Mouse (Mus musculus): ENCODE measurements around the gene Capn15. TPM values are rescaled to one million over a fixed set of nuclear protein-coding genes. Genes with fewer than 3 reads are reported as not detected.

Gene Capn15
- total RNA-seq (2014; rRNA removed; ENCODE audit: low replicate concordance) (6.0 and 8.7 TPM in 2 replicates), polyA plus RNA-seq (2015; fragmentation: Nextera tagmentation; extraction: Ambion mirVana) (7.0 and 7.4 TPM in 2 replicates)

GRCm38 (mm10) chr17:25985306-25986294 is at the start of gene Capn15:
Capn15 (minus strand) TSS chr17:25985796.
- Histone ChIP-seq H3K4me3 (ENCODE audit: low read depth, low read length) (peak within 1 kb of the TSS; percentile 90), H3K36me3 (replicated peaks; ENCODE audit: control insufficient read depth, insufficient read depth, low read length) (peaks cover 14% of the 10 kb centered on the region), H3K4me1 (ENCODE audit: control insufficient read depth, insufficient read depth) (peaks cover 13% of the 10 kb centered on the region), H3K9ac (replicated peaks; ENCODE audit: low read depth, low read length) (peak within 1 kb of the TSS; percentile 85), H3K9me3 (replicated peaks; ENCODE audit: control insufficient read depth, low read length) (no peaks in the 10 kb centered on the region), H3K27ac (ENCODE audit: low read depth) (peak within 1 kb of the TSS; percentile 81), H3K27me3 (ENCODE audit: control insufficient read depth, insufficient read depth, low read length) (no peaks in the 10 kb centered on the region), H3K4me2 (ENCODE audit: low read depth, low read length) (peak within 1 kb of the TSS; percentile 79)
- ATAC-seq (ENCODE audit: insufficient read depth, low read depth) (peak; percentile 99), DNase-seq (ENCODE audit: low spot score) (peak; percentile 95)
- WGBS, result under 1% methylated on average over 90 of the region's 91 CpGs
- TF ChIP-seq CTCF (IDR thresholded peaks at IDR 0.05; ENCODE audit: low read depth) (no peak), EP300 (IDR thresholded peaks at IDR 0.05; ENCODE audit: low read depth) (peak; percentile 80; the same call in 1 of the 2 replicates)

GRCm38 (mm10) chr17:26032037-26032436 is 46.4 kb upstream of the Capn15 start:
- H3K9ac ChIP-seq (replicated peaks; ENCODE audit: low read depth, low read length), result no peak overlapping the region
- 0 out of 2 replicates have a peak, but pooled peaks cover 7% of the 10 kb centered on the region for H3K36me3 ChIP-seq (replicated peaks; ENCODE audit: control insufficient read depth, insufficient read depth, low read length)
- H3K27ac ChIP-seq (ENCODE audit: low read depth), result no peak overlapping the region
- H3K4me1 ChIP-seq (ENCODE audit: control insufficient read depth, insufficient read depth), result no peaks in the 10 kb centered on the region
- H3K4me2 ChIP-seq (ENCODE audit: low read depth, low read length), result no peak overlapping the region
- no peak for TF ChIP-seq EP300 (IDR thresholded peaks at IDR 0.05; ENCODE audit: low read depth)
- TF ChIP-seq CTCF (IDR thresholded peaks at IDR 0.05; ENCODE audit: low read depth), result no peak
- ATAC-seq (ENCODE audit: insufficient read depth, low read depth) (no peak), DNase-seq (ENCODE audit: low spot score) (no peak)
- H3K4me3 ChIP-seq (ENCODE audit: low read depth, low read length), result no peak overlapping the region
- H3K9me3 ChIP-seq (replicated peaks; ENCODE audit: control insufficient read depth, low read length), result no peaks in the 10 kb centered on the region
- no peaks in the 10 kb centered on the region for H3K27me3 ChIP-seq (ENCODE audit: control insufficient read depth, insufficient read depth, low read length)
- 56% methylated on average over 6 of the region's 6 CpGs for WGBS

- TF ChIP-seq EP300 (IDR thresholded peaks at IDR 0.05; ENCODE audit: low read depth) (no peak), CTCF (IDR thresholded peaks at IDR 0.05; ENCODE audit: low read depth) (no peak)
- Histone ChIP-seq H3K27me3 (ENCODE audit: control insufficient read depth, insufficient read depth, low read length) (no peaks in the 10 kb centered on the region), H3K4me1 (ENCODE audit: control insufficient read depth, insufficient read depth) (no peaks in the 10 kb centered on the region), H3K9me3 (replicated peaks; ENCODE audit: control insufficient read depth, low read length) (no peaks in the 10 kb centered on the region), H3K27ac (ENCODE audit: low read depth) (no peak overlapping the region), H3K4me2 (ENCODE audit: low read depth, low read length) (no peak overlapping the region), H3K4me3 (ENCODE audit: low read depth, low read length) (no peak overlapping the region), H3K36me3 (replicated peaks; ENCODE audit: control insufficient read depth, insufficient read depth, low read length) (0 out of 2 replicates have a peak, but pooled peaks cover 7% of the 10 kb centered on the region), H3K9ac (replicated peaks; ENCODE audit: low read depth, low read length) (no peak overlapping the region)
- DNase-seq (ENCODE audit: low spot score), result no peak
- no peak for ATAC-seq (ENCODE audit: insufficient read depth, low read depth)
- 74% methylated on average over 5 of the region's 5 CpGs for WGBS
These were observed 46.0 kb upstream of the Capn15 start for GRCm38 (mm10) chr17:26031583-26031982.

- no peak overlapping the region for H3K4me2 ChIP-seq (ENCODE audit: low read depth, low read length)
- WGBS, result 75% methylated on average over 4 of the region's 4 CpGs
- no peak overlapping the region for H3K9ac ChIP-seq (replicated peaks; ENCODE audit: low read depth, low read length)
- DNase-seq (ENCODE audit: low spot score) (no peak), ATAC-seq (ENCODE audit: insufficient read depth, low read depth) (no peak)
- H3K36me3 ChIP-seq (replicated peaks; ENCODE audit: control insufficient read depth, insufficient read depth, low read length), result 0 out of 2 replicates have a peak, but pooled peaks cover 7% of the 10 kb centered on the region
- no peaks in the 10 kb centered on the region for H3K27me3 ChIP-seq (ENCODE audit: control insufficient read depth, insufficient read depth, low read length)
- no peaks in the 10 kb centered on the region for H3K4me1 ChIP-seq (ENCODE audit: control insufficient read depth, insufficient read depth)
- no peak overlapping the region for H3K27ac ChIP-seq (ENCODE audit: low read depth)
- no peaks in the 10 kb centered on the region for H3K9me3 ChIP-seq (replicated peaks; ENCODE audit: control insufficient read depth, low read length)
- TF ChIP-seq CTCF (IDR thresholded peaks at IDR 0.05; ENCODE audit: low read depth) (no peak), EP300 (IDR thresholded peaks at IDR 0.05; ENCODE audit: low read depth) (no peak)
- H3K4me3 ChIP-seq (ENCODE audit: low read depth, low read length), result no peak overlapping the region
These were observed 42.7 kb upstream of the Capn15 start for GRCm38 (mm10) chr17:26028261-26028660.

- WGBS, result 89% methylated on average over 9 of the region's 9 CpGs
- Histone ChIP-seq H3K27me3 (ENCODE audit: control insufficient read depth, insufficient read depth, low read length) (no peaks in the 10 kb centered on the region), H3K4me2 (ENCODE audit: low read depth, low read length) (no peak overlapping the region), H3K9me3 (replicated peaks; ENCODE audit: control insufficient read depth, low read length) (no peaks in the 10 kb centered on the region), H3K27ac (ENCODE audit: low read depth) (no peak overlapping the region), H3K36me3 (replicated peaks; ENCODE audit: control insufficient read depth, insufficient read depth, low read length) (0 out of 2 replicates have a peak, but pooled peaks cover 7% of the 10 kb centered on the region), H3K4me1 (ENCODE audit: control insufficient read depth, insufficient read depth) (no peaks in the 10 kb centered on the region), H3K4me3 (ENCODE audit: low read depth, low read length) (no peak overlapping the region), H3K9ac (replicated peaks; ENCODE audit: low read depth, low read length) (no peak overlapping the region)
- ATAC-seq (ENCODE audit: insufficient read depth, low read depth) (no peak), DNase-seq (ENCODE audit: low spot score) (no peak)
- no peak for TF ChIP-seq EP300 (IDR thresholded peaks at IDR 0.05; ENCODE audit: low read depth)
- no peak for TF ChIP-seq CTCF (IDR thresholded peaks at IDR 0.05; ENCODE audit: low read depth)
These were observed 39.1 kb upstream of the Capn15 start for GRCm38 (mm10) chr17:26024674-26025073.
